8 mouse cellular contexts compared by ENCODE assay signal in the genomic region with DNA sequence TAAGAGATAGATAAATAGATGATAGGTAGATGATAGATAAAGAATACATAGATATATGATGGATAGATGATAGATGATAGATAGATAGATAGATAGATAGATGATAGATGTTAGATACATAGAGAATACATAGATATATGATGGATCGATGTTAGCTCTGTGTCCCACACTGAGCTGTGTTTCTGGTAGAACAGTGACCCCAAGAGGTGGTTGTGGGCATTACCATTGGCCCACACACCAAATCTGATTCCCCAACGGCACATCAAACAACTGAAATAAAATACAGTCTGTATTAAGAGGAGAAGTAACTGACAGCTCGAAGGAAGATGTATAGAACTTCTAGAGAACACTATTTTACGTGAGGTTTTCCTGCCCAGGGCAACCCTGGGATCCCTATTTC. TPM values are rescaled to one million over a fixed set of nuclear protein-coding genes. Genes with fewer than 3 reads are reported as not detected.
A peak's percentile ranks its signal among the peaks of the same experiment; 100 is the strongest.
DNase-seq lines count a peak whose midpoint lies in the region; ATAC-seq lines count a peak whose summit lies in the region.

No protein-coding gene starts in this region.

- H3K9ac ChIP-seq in hindbrain, embryonic 12.5 days = no peak overlapping the region
- no peak overlapping the region for H3K9ac ChIP-seq in forebrain, embryonic 16.5 days (replicated peaks; ENCODE audit: low read depth, low read length)
- H3K9ac ChIP-seq in midbrain, embryonic 16.5 days (ENCODE audit: low read depth, low read length) = no peak overlapping the region

- no peak overlapping the region for H3K4me3 ChIP-seq in hindbrain, embryonic 10.5 days
- H3K4me3 ChIP-seq in hindbrain, embryonic 12.5 days = no peak overlapping the region
- H3K4me3 ChIP-seq in forebrain, embryonic 16.5 days (replicated peaks; ENCODE audit: low read length) = no peak overlapping the region
- no peak overlapping the region for H3K4me3 ChIP-seq in midbrain, embryonic 16.5 days (ENCODE audit: low read depth, low read length)

- H3K9me3 ChIP-seq in hindbrain, embryonic 10.5 days = no peaks in the 10 kb centered on the region
- H3K9me3 ChIP-seq in hindbrain, embryonic 12.5 days (replicated peaks) = no peaks in the 10 kb centered on the region
- H3K9me3 ChIP-seq in forebrain, embryonic 16.5 days (ENCODE audit: control insufficient read depth, low read length) = no peaks in the 10 kb centered on the region
- H3K9me3 ChIP-seq in midbrain, embryonic 16.5 days (replicated peaks; ENCODE audit: control insufficient read depth, low read length, poor library complexity, severe bottlenecking) = no peaks in the 10 kb centered on the region

- no peak for ATAC-seq in hindbrain, embryonic 12.5 days (ENCODE audit: low FRiP score)
- peak; percentile 54; the same call in 1 of the 2 replicates for ATAC-seq in forebrain, embryonic 16.5 days
- ATAC-seq in midbrain, embryonic 16.5 days = no peak

- no peaks in the 10 kb centered on the region for H3K27me3 ChIP-seq in hindbrain, embryonic 10.5 days (ENCODE audit: insufficient read depth, poor library complexity, severe bottlenecking)
- peaks cover 3% of the 10 kb centered on the region for H3K27me3 ChIP-seq in hindbrain, embryonic 12.5 days
- H3K27me3 ChIP-seq in forebrain, embryonic 16.5 days (replicated peaks; ENCODE audit: control insufficient read depth, insufficient read depth, low read length) = no peaks in the 10 kb centered on the region
- no peaks in the 10 kb centered on the region for H3K27me3 ChIP-seq in midbrain, embryonic 16.5 days (ENCODE audit: control insufficient read depth, insufficient read depth, low read depth, low read length)

- H3K27ac ChIP-seq in hindbrain, embryonic 10.5 days = no peak overlapping the region
- no peak overlapping the region for H3K27ac ChIP-seq in hindbrain, embryonic 12.5 days
- H3K27ac ChIP-seq in forebrain, embryonic 16.5 days (ENCODE audit: low read length) = no peak overlapping the region
- H3K27ac ChIP-seq in midbrain, embryonic 16.5 days (ENCODE audit: low read length) = no peak overlapping the region

- H3K4me1 ChIP-seq in hindbrain, embryonic 10.5 days (replicated peaks) = no peaks in the 10 kb centered on the region; the same call in 1 of the 2 replicates
- no peaks in the 10 kb centered on the region for H3K4me1 ChIP-seq in hindbrain, embryonic 12.5 days
- no peaks in the 10 kb centered on the region for H3K4me1 ChIP-seq in forebrain, embryonic 16.5 days (replicated peaks; ENCODE audit: control insufficient read depth, insufficient read depth, low read length)
- H3K4me1 ChIP-seq in midbrain, embryonic 16.5 days (ENCODE audit: control insufficient read depth, insufficient read depth, low read length) = no peaks in the 10 kb centered on the region

- peak; percentile 36 for DNase-seq in hindbrain, embryonic 10.5 days (ENCODE audit: low spot score)
- DNase-seq in CD4-positive, CD25-positive, alpha-beta regulatory T cell, adult 2 months (ENCODE audit: low read depth, low spot score) = peak; percentile 74
- peak; percentile 32 for DNase-seq in adrenal gland, adult 2 months
- DNase-seq in layer of hippocampus, postnatal 25 days (ENCODE audit: extremely low spot score in 1 of 2, low spot score in 1 of 2) = peak; percentile 43 to 77
- DNase-seq in right cerebral cortex, adult 18-20 months = peak; percentile 33

- H3K36me3 ChIP-seq in hindbrain, embryonic 10.5 days = no peaks in the 10 kb centered on the region
- no peaks in the 10 kb centered on the region for H3K36me3 ChIP-seq in hindbrain, embryonic 12.5 days
- no peaks in the 10 kb centered on the region for H3K36me3 ChIP-seq in forebrain, embryonic 16.5 days (ENCODE audit: control insufficient read depth, insufficient read depth)
- H3K36me3 ChIP-seq in midbrain, embryonic 16.5 days (ENCODE audit: control insufficient read depth, insufficient read depth, low read length) = no peaks in the 10 kb centered on the region

- WGBS in hindbrain, embryonic 10.5 days = 46% methylated on average over 4 of the region's 4 CpGs
- WGBS in hindbrain, embryonic 12.5 days = 35% methylated on average over 4 of the region's 4 CpGs
- WGBS in forebrain, embryonic 16.5 days = 28% methylated on average over 4 of the region's 4 CpGs
- 26% methylated on average over 4 of the region's 4 CpGs for WGBS in midbrain, embryonic 16.5 days

- no peak overlapping the region for H3K4me2 ChIP-seq in hindbrain, embryonic 12.5 days (replicated peaks)
- no peak overlapping the region for H3K4me2 ChIP-seq in forebrain, embryonic 16.5 days (ENCODE audit: low read length)
- H3K4me2 ChIP-seq in midbrain, embryonic 16.5 days (ENCODE audit: low read length) = no peak overlapping the region

RNA-seq across cellular contexts. Expression of gene Fbxo21, which starts 29.9 kb away (rescaled TPM):
- 103 and 117 TPM in 2 replicates for polyA plus RNA-seq in hindbrain, embryonic 10.5 days (2016; fragmentation: Nextera tagmentation; extraction: Ambion mirVana)
- 132 and 133 TPM in 2 replicates for polyA plus RNA-seq in hindbrain, embryonic 12.5 days (2016; fragmentation: Nextera tagmentation; extraction: Ambion mirVana)
- total RNA-seq in adrenal gland, adult 2 months (2021) = 10 to 100 TPM; 52.6 to 95.2 TPM
- 93.6 and 106 TPM in 2 replicates for polyA plus RNA-seq in adrenal gland, adult 2 months (2012; rRNA removed)
- 203 and 214 TPM in 2 replicates for polyA plus RNA-seq in forebrain, embryonic 16.5 days (2015; fragmentation: Nextera tagmentation; extraction: Ambion mirVana)
- total RNA-seq in layer of hippocampus, postnatal 25 days (2021) = 100 to 1,000 TPM; 128 to 150 TPM
- 173 and 181 TPM in 2 replicates for polyA plus RNA-seq in midbrain, embryonic 16.5 days (2015; fragmentation: Nextera tagmentation; extraction: Ambion mirVana)
